Mouse (Mus musculus) G1E (cell line): ENCODE measurements at regions not wholly inside any gene's neighbourhood (a gene's known extent, or its start where the extent isn't known, plus 50 kb on each side); places are given as distances from the start of the nearest gene placed in this dataset.

Experiments used
- ATAC-seq: 2 replicates; pipeline ENCODE4 v1.8.0; 2016; ENCODE audit warnings: mild to moderate bottlenecking; ENCODE audit not compliant: insufficient number of reproducible peaks, poor library complexity, low FRiP score, severe bottlenecking; ENCODE audit errors: extremely low read depth
- DNase-seq: peaks from one replicate; pipeline ENCODE4 v3.0.0; 2012; ENCODE audit warnings: low spot score
- H3K27me3 ChIP-seq: 2 replicates; pipeline ENCODE4 v1.6.1; 2012; ENCODE audit warnings: mild to moderate bottlenecking, low read length, inconsistent platforms; ENCODE audit not compliant: insufficient read depth
- H3K36me3 ChIP-seq: replicated peaks from 2 replicates; pipeline ENCODE3; 2012; ENCODE audit warnings: mild to moderate bottlenecking, inconsistent platforms
- H3K4me1 ChIP-seq: 2 replicates; pipeline ENCODE4 v1.6.1; 2012; ENCODE audit warnings: low read depth, low read length, inconsistent platforms, mixed read lengths; ENCODE audit not compliant: insufficient read depth
- H3K4me3 ChIP-seq: 2 replicates; pipeline ENCODE4 v1.5.1; 2012; ENCODE audit warnings: low read depth, mild to moderate bottlenecking, inconsistent platforms, low read length, moderate library complexity, mixed read lengths
- H3K9me3 ChIP-seq: replicated peaks from 2 replicates; pipeline ENCODE4 v1.6.1; 2012; ENCODE audit warnings: inconsistent platforms
- CTCF ChIP-seq: IDR thresholded peaks from 2 replicates; pipeline ENCODE4 v1.5.1; 2012; ENCODE audit warnings: low read depth, low read length, inconsistent platforms, mixed read lengths
- GATA1 ChIP-seq: IDR thresholded peaks from 2 replicates; pipeline ENCODE4 v1.6.1; 2012; ENCODE audit warnings: borderline replicate concordance, low read length, inconsistent platforms, mixed read lengths
- GATA2 ChIP-seq: IDR thresholded peaks from 2 replicates; pipeline ENCODE4 v1.6.1; 2012; ENCODE audit warnings: low read depth, low read length, inconsistent platforms, borderline replicate concordance
- POLR2AphosphoS5 ChIP-seq: IDR thresholded peaks from 2 replicates; pipeline ENCODE4 v1.6.1; 2012; ENCODE audit warnings: low read depth, low read length, inconsistent platforms; ENCODE audit not compliant: insufficient replicate concordance
- TAL1 ChIP-seq: conservative IDR thresholded peaks from 2 replicates; pipeline ENCODE4 v1.6.1; 2012; ENCODE audit warnings: low read depth, low read length, inconsistent platforms, mixed read lengths

DNA sequence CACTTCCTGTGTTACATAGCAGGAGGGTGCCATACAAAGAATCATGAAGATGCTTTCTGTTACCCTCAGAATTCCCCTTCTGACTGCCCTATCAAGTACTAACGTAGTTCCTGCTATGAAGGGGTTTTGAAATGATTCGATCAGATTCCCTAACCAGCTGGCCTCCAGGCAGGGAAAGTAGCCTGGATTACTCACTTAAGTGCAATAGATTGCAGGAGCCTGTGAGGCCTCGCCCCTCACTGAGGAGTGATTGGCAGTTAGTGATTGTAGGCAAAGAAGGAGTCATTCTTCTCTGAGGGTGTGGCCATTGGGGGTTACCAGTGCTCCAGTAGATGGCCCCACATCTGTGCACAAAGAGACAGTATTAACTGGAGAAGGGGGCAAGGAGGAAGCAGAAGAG lies 122.1 kb upstream of the Sox9 start:
- Histone ChIP-seq H3K9me3 (peaks cover 33% of the 10 kb centered on the region), H3K36me3 (no peaks in the 10 kb centered on the region), H3K4me3 (no peak overlapping the region), H3K4me1 (no peaks in the 10 kb centered on the region), H3K27me3 (no peaks in the 10 kb centered on the region)
- no peak for ATAC-seq
- DNase-seq: no peak
- TF ChIP-seq GATA2 (no peak), POLR2AphosphoS5 (no peak), CTCF (no peak), GATA1 (no peak), TAL1 (no peak)

GRCm38 (mm10) chr11:112661426-112661825 lies 120.6 kb upstream of the Sox9 start:
- Histone ChIP-seq H3K36me3 (no peaks in the 10 kb centered on the region), H3K4me3 (no peak overlapping the region), H3K9me3 (peaks cover 36% of the 10 kb centered on the region), H3K27me3 (no peaks in the 10 kb centered on the region), H3K4me1 (no peaks in the 10 kb centered on the region)
- TF ChIP-seq GATA2 (no peak), CTCF (no peak)
- DNase-seq (no peak), ATAC-seq (no peak)

- DNase-seq (no peak), ATAC-seq (no peak)
- Histone ChIP-seq H3K36me3 (no peaks in the 10 kb centered on the region), H3K27me3 (no peaks in the 10 kb centered on the region), H3K4me3 (no peak overlapping the region), H3K4me1 (no peaks in the 10 kb centered on the region), H3K9me3 (peaks cover 43% of the 10 kb centered on the region)
- TF ChIP-seq TAL1 (no peak), POLR2AphosphoS5 (no peak), GATA1 (no peak), CTCF (no peak), GATA2 (no peak)
Observed at GRCm38 (mm10) chr11:112667311-112667710, 114.7 kb upstream of the Sox9 start.

- H3K27me3 ChIP-seq: no peaks in the 10 kb centered on the region
- H3K4me1 ChIP-seq: no peaks in the 10 kb centered on the region
- H3K9me3 ChIP-seq: peaks cover 51% of the 10 kb centered on the region
- H3K36me3 ChIP-seq: no peaks in the 10 kb centered on the region
- ATAC-seq (no peak), DNase-seq (no peak)
- TF ChIP-seq GATA1: no peak
- no peak overlapping the region for H3K4me3 ChIP-seq
Observed at GRCm38 (mm10) chr11:112672086-112672485, 109.9 kb upstream of the Sox9 start.

GRCm38 (mm10) chr11:112690047-112690446 lies 92.0 kb upstream of the Sox9 start:
- Histone ChIP-seq H3K36me3 (no peaks in the 10 kb centered on the region), H3K4me1 (no peaks in the 10 kb centered on the region), H3K9me3 (peaks cover 67% of the 10 kb centered on the region), H3K27me3 (no peaks in the 10 kb centered on the region), H3K4me3 (no peak overlapping the region)
- no peak for ATAC-seq
- TF ChIP-seq POLR2AphosphoS5: no peak
- TF ChIP-seq CTCF: no peak
- TF ChIP-seq GATA2: no peak
- no peak for TF ChIP-seq TAL1
- TF ChIP-seq GATA1: no peak
- no peak for DNase-seq

DNA sequence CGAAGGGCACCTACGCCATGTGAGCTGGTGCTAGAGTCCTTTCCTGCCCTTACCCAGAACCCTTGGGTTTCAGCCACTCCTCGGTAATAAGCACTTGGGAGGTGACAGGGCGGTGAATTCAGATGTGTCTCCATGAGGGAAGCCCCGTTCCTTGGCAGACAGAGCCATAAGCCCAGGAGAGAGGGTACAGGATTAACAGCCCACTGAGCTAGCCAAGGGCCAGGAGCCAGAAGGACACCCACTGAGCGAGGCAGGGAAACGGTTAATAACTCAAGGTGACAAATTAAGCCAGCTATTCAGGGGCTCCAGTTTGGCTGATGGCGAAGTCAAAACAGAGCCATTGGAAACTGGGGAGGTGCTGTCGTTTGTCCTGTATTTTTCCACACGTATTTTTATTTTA lies 75.9 kb upstream of the Sox9 start:
- H3K4me3 ChIP-seq: no peak overlapping the region
- H3K27me3 ChIP-seq: no peaks in the 10 kb centered on the region
- no peaks in the 10 kb centered on the region for H3K36me3 ChIP-seq
- no peaks in the 10 kb centered on the region for H3K4me1 ChIP-seq
- DNase-seq (no peak), ATAC-seq (no peak)
- H3K9me3 ChIP-seq: peaks cover 64% of the 10 kb centered on the region
- TF ChIP-seq CTCF (no peak), TAL1 (no peak), GATA2 (no peak), POLR2AphosphoS5 (no peak), GATA1 (no peak)

DNA sequence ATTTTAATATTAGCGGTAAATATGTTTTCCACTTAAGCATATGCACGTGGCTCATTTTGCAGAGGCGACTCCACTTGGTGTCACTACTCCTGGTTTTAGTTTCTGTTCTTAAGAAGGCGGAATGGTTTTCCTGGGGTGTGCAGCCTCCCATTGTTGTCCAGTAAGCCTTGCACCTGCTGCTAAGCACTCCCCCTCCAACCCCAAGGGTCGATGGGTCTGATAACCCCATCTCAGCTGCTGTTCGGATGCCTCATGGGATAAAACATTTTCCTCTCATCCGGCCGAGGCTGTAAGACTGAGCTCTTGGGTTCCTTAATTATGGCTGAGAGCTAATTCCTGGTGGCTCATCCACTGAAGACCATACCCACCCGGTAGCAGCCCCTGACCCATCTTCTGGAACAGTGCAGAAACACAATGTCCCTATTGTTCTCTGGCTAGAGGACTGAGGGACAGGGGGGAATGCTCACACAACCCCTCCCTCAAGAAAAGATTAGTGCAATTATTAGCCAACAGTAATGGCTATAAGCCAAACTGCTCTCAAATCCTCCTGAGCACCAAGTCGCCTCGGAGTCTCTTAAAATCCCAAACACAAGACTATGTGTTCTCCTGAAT lies 73.8 kb upstream of the Sox9 start:
- peaks cover 67% of the 10 kb centered on the region for H3K9me3 ChIP-seq
- TF ChIP-seq CTCF (no peak), POLR2AphosphoS5 (no peak), TAL1 (no peak), GATA1 (no peak), GATA2 (no peak)
- H3K4me3 ChIP-seq: no peak overlapping the region
- ATAC-seq: no peak
- no peaks in the 10 kb centered on the region for H3K36me3 ChIP-seq
- no peak for DNase-seq
- no peaks in the 10 kb centered on the region for H3K27me3 ChIP-seq
- no peaks in the 10 kb centered on the region for H3K4me1 ChIP-seq
